Mouse (Mus musculus) yolk sac, embryonic 10.5 days (tissue): ENCODE results near the gene Pdk2.
A peak's percentile ranks its signal among the peaks of the same experiment; 100 is the strongest.
"Not testable (repeated sequence)": the region's sequence is repeated elsewhere in the genome, so short reads cannot be mapped to it uniquely, and the experiment has no call there.

Source experiments
- DNase-seq: peaks from one replicate; pipeline ENCODE4 v3.0.0-alpha.2; 2017; ENCODE audit warnings: low spot score

Pdk2 gene

DNA sequence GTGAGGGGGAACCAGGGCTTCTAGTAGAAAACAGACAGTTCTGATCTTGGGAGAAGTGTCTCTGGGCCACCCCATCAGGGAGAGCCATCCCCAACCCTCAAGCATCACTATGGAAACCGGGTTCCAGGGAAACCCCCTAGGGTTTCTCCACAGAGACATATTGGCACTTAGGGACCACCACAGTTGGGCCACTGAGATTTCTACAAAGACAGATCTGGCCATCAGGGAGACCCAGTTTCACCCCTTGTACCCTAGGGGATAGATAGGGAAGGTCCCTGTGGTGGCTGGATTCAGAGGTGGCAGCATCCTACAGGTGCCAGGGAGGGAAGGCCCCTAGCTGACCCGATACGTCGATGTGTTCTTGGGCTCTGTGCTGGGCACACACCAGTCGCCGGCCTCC is 14.3 kb downstream of the Pdk2 start:
- no peak for DNase-seq

GRCm38 (mm10) chr11:95026090-95026542 is 15.0 kb downstream of the Pdk2 start:
- no peak for DNase-seq

- no peak for DNase-seq
Observed at GRCm38 (mm10) chr11:95025227-95026012, 15.7 kb downstream of the Pdk2 start.

DNA sequence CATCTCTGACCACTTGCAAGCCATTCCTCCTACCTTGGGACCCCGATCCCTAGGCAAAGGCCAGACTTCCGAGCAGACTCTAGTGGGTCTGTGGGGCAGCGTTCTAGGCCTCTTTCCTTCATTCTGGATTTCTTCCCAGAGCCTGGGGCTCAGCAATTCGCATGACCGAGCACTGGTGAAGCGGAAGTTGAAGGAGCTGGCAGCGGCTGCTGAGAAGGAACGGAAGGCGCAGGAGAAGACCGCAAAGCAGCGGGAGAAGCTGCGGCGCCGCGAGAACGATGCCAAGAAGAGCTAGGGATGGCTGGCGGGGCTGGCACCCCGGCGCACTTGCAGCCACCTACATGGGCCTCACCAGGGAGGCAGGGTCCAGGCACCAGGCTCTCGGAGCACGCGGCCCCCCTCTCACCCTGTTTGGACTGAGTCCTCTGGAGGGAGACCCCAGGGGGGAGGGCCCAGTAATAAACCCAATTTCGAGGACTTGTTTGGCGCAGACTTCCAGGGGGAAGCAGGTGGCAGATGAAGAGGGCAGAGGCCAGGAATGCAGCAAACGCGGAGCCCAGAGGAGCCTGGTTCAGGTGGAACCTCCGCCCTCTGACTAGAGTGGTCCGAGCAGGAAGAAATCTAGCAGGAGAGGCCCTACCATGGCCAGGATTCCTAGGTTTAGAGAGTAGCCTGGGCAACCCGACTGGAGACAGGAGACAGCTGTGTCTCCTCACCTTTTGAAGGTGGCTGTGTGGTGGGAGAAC is 16.5 kb downstream of the Pdk2 start:
- no peak for DNase-seq

DNA sequence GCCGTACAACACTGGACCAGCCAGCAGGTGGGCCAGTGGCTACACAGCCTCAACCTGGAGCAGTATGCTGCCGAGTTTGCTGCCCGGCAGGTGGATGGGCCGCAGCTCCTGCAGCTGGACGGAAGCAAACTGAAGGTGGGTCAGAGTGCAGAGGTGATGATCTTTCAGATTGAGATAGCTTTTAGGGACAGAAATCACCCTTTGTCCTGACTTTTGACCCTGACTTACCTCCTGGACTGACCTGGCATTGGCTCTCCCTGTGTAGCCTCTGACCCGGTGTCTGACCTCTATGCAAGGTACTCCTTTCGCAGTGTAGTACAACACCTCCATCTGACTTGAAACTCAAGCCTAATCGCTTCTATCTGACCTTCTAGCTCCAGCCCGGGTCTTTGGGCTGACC is 17.7 kb downstream of the Pdk2 start:
- no peak for DNase-seq

- DNase-seq, result no peak
Observed at GRCm38 (mm10) chr11:95022237-95022992, 18.7 kb downstream of the Pdk2 start.

DNA sequence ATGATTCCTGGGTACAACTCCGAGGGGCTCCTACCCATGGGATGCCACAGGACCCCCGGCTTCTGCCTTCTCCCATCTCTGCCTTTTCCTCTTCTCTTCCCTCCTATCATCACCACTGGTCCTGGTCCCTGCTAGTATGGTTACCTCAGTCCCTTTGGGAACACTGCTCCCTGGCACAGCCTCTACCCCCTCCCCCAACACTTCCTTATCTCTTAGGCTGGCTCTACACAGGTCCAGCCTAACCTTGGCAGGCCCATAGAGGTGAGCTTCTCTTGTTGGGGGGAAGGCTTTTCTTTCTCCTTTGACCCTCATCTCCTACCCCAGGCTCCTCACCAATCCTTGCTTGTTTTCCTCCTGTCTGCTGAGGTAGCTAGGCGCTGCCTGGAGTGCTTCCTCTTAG is 25.7 kb downstream of the Pdk2 start:
- no peak for DNase-seq

DNA sequence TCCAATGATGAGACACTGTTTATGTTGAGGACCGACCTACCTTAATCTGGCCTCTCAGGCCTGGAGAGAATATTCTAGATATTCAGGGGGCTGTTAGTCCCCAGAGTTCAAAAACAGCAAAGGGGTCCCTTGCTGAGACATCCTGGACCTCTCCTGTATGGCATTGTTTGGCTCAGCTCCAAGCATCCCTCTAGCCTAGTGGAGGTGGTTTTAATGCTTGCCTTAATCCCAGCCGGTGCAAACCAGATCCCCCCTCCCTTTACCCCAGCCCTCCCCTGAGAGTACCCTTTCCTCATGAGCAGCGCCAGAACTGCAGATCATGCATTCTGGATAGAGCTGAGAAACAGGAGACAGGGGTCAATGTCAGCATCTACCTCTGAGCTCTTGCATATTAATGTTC is 28.7 kb downstream of the Pdk2 start:
- DNase-seq, result no peak

GRCm38 (mm10) chr11:95012075-95012474 is 29.1 kb downstream of the Pdk2 start:
- peak; percentile 48 for DNase-seq

GRCm38 (mm10) chr11:95011416-95011815 is 29.7 kb downstream of the Pdk2 start:
- no peak for DNase-seq

GRCm38 (mm10) chr11:95010841-95011403 is 30.2 kb downstream of the Pdk2 start:
- DNase-seq, result not testable (repeated sequence)

DNA sequence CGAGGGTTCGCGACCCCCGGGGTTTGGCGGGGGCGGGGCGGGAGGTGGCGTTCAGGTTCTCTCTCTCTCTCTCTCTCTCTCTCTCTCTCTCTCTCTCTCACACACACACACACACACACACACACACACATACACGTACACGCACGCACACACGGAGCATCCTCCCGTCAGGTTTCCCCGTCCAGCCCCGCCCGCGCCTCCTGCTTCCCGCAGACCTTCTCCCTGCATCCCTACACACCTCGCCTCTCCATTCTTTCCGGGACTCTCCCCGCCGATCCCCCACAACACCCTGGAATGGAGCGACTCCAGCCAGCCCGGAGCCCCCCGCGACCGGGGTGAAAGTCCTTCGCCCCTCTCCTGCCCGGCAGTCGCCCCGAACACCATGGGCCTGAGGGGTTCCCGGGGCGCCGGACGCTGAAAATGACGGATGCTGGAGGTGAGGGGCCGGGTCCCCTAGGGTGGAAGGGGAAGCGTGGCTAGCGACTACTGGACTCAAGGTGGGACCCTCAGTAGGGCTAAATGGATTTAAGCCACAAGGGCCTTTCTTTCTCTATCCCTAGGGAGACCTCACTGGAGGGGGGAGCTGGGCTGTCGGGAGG is 30.9 kb downstream of the Pdk2 start:
- peak; percentile 22 for DNase-seq

GRCm38 (mm10) chr11:95009629-95010014 is 31.5 kb downstream of the Pdk2 start, which contains the start of gene Samd14:
Samd14 (plus strand) TSS chr11:95009879.
- DNase-seq, result peak; percentile 68

GRCm38 (mm10) chr11:95008661-95009628 is 32.2 kb downstream of the Pdk2 start:
- no peak for DNase-seq

DNA sequence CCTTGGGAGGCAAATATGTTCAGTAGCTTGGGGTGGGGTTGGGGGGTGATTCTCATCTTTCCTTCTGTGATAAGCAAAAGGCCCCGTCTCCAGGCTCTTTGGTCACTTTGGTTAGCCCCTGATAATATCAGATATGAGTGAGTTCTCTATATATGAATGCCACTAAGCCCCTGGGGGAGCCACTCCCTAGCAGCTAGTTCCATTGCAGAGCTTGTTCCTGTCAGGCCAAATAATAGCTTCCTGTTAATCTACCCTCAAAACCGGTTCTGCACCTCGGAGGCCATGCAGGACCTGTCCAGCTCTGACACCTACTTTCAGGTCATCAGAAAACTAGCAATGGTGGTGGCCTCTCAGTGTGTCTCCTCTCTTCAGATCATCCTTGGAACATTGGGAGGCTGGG is 33.7 kb downstream of the Pdk2 start:
- no peak for DNase-seq

DNA sequence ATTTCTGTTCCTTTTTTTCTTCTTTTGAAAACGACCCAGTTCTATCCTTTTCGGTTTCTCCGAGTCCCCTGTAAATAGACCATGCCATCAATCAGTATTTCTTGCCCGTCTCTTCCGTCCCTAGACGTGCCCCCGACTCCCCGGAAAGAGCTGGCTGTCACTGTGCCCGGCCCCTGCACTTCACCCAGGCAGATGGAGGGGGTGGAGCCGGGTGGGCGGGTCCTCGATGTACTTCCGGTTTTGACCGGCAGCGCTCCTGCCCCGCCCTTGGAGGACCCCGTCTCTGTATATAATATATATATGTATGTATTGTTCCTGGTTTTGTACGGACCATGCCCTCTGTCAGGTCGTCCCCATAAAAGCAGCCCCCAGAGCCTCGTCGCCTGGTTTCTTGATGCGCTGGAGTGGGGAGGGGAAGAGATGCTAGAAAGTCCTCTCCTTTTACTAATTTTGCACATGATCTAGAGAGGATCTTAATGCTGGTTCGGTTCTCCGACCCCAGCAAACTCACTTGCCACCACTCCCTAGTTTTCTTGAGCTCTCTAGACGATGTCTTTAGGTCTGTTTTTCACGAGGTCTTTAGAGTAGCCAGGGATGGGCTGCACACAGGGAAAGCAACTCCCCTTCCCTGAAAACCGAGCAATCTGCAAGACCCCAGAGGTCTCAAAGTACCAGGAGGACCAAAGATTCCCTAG is 34.5 kb downstream of the Pdk2 start:
- DNase-seq, result peak; percentile 75

GRCm38 (mm10) chr11:95006038-95006437 is 35.1 kb downstream of the Pdk2 start:
- DNase-seq, result no peak

GRCm38 (mm10) chr11:95004937-95005198 is 36.3 kb downstream of the Pdk2 start:
- DNase-seq, result no peak

GRCm38 (mm10) chr11:95004136-95004936 is 36.8 kb downstream of the Pdk2 start:
- peak; percentile 58 for DNase-seq
